Mouse (Mus musculus) forebrain, postnatal 0 days (tissue): ENCODE results near the gene Nipa1. TPM values are rescaled to one million over a fixed set of nuclear protein-coding genes. Genes with fewer than 3 reads are reported as not detected.

Source experiments
- ATAC-seq: fragments of 200-750 bp; cut with Nextera tagmentation; 2 replicates; pipeline ENCODE4 v1.8.0; 2017; ENCODE audit warnings: mild to moderate bottlenecking, moderate library complexity
- DNase-seq: peaks from one replicate; pipeline ENCODE4 v3.0.0-alpha.2; 2015
- H3K27ac ChIP-seq: fragments of 300-500 bp; sonication (generic); 2 replicates; pipeline ENCODE4 v1.5.1; 2014; ENCODE audit warnings: low read depth, mild to moderate bottlenecking, antibody characterized with exemption, low read length, moderate library complexity, mixed read lengths
- H3K27me3 ChIP-seq: fragments of 300-500 bp; sonication (generic); 2 replicates; pipeline ENCODE4 v1.6.1; 2014; ENCODE audit warnings: mild to moderate bottlenecking, low read length, mixed read lengths; ENCODE audit not compliant: insufficient read depth
- H3K36me3 ChIP-seq: fragments of 300-500 bp; sonication (generic); 2 replicates; pipeline ENCODE4 v1.6.1; 2014; ENCODE audit warnings: mild to moderate bottlenecking, moderate library complexity; ENCODE audit not compliant: insufficient read depth
- H3K4me1 ChIP-seq: fragments of 300-500 bp; sonication (generic); 2 replicates; pipeline ENCODE4 v1.6.1; 2014; ENCODE audit warnings: antibody characterized with exemption; ENCODE audit not compliant: insufficient read depth
- H3K4me2 ChIP-seq: fragments of 300-500 bp; sonication (generic); 2 replicates; pipeline ENCODE4 v1.6.1; 2014; ENCODE audit warnings: low read depth, mild to moderate bottlenecking, moderate library complexity
- H3K4me3 ChIP-seq: fragments of 300-500 bp; sonication (generic); 2 replicates; pipeline ENCODE4 v1.5.1; 2014; ENCODE audit warnings: low read depth, low read length, mixed read lengths
- H3K9ac ChIP-seq: fragments of 300-500 bp; sonication (generic); 2 replicates; pipeline ENCODE4 v1.6.1; 2014; ENCODE audit warnings: mild to moderate bottlenecking
- H3K9me3 ChIP-seq: fragments of 300-500 bp; sonication (generic); 2 replicates; pipeline ENCODE4 v1.6.1; 2016; ENCODE audit warnings: low read length
- CTCF ChIP-seq: sonication (generic); IDR thresholded peaks from 2 replicates; pipeline ENCODE4 v1.5.1; 2016; ENCODE audit warnings: antibody characterized with exemption, control low read depth, low read depth
- WGBS: fragments of 180-500 bp; shearing (Covaris S2); extraction: QIAGEN DNeasy Blood & Tissue Kit; methylation state at CpG from one replicate; pipeline ENCODE4 v1.1.7; 2014; 5-methylcytosine and 5-hydroxymethylcytosine counted together
- polyA plus RNA-seq: library from polyadenylated mRNA; unstranded; fragments of >200 nt; fragmentation: Nextera tagmentation; extraction: Ambion mirVana; gene quantifications from 2 replicates; pipeline ENCODE4 v1.2.1, GENCODE M21; 2015
- total RNA-seq: library from RNA; depleted of rRNA; stranded (reverse); fragments of >200 nt; gene quantifications from 2 replicates; pipeline ENCODE4 v1.2.3, GENCODE M21; 2014; rRNA removed

Nipa1 gene
- total RNA-seq (48.1 and 51.2 TPM in 2 replicates), polyA plus RNA-seq (27.2 and 33.6 TPM in 2 replicates)

DNA sequence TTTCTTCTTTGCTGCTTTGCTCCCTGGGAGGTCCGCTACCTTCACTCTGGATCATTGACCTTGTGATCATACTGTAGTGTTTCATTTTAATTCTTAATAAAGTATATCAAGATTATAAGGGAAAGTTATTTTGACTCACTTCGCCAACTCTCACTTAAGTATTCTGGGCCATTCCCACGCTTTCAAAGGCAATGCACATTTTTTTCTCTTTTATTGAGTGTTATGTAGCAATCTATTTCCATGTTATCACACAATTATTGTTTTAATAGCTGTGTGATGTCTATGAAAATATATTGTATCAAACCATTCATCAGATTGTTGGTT lies at the start of gene Nipa1:
Nipa1 (minus strand) TSS at position 25 of the 324 bp plus-strand sequence.
- no peak for ATAC-seq
- peak within 1 kb of the TSS; percentile 86 for H3K27ac ChIP-seq

DNA sequence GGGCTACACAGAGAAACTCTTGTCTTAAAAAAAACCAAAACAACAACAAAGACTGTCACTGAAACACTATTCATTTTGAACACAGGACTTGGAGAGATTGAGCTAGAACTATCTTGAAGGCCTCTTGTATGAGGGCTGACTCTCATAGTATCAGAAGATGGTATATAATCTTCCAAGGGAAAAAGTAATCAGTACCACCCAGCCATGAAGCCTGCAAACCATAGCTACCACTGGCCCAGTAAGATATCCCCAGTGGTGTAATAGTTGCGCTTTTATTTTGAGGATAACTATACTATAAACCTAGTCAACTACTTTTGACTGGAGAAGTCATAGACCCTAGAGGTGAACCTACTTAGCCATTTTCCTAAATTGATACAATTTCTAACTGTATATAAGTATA lies 46.9 kb upstream of the Nipa1 start:
- Histone ChIP-seq H3K4me3 (no peak overlapping the region), H3K4me2 (no peak overlapping the region), H3K27me3 (no peaks in the 10 kb centered on the region), H3K9ac (no peak overlapping the region), H3K27ac (no peak overlapping the region), H3K4me1 (no peaks in the 10 kb centered on the region), H3K9me3 (no peaks in the 10 kb centered on the region), H3K36me3 (no peaks in the 10 kb centered on the region; the same call in 1 of the 2 replicates)
- TF ChIP-seq CTCF = no peak
- DNase-seq (no peak), ATAC-seq (no peak)
- 98% methylated on average over 1 of the region's 1 CpGs for WGBS

More for the DNA sequence above, at the start of gene Nipa1:
- WGBS = 38% methylated on average over 3 of the region's 3 CpGs
- DNase-seq = no peak
- Histone ChIP-seq H3K36me3 (no peaks in the 10 kb centered on the region), H3K9ac (peak within 1 kb of the TSS; percentile 97), H3K9me3 (no peaks in the 10 kb centered on the region), H3K4me3 (peak within 1 kb of the TSS; percentile 67), H3K4me1 (peaks cover 14% of the 10 kb centered on the region; the same call in 1 of the 2 replicates), H3K27me3 (no peaks in the 10 kb centered on the region), H3K4me2 (peak within 1 kb of the TSS; percentile 75)
- no peak for TF ChIP-seq CTCF

DNA sequence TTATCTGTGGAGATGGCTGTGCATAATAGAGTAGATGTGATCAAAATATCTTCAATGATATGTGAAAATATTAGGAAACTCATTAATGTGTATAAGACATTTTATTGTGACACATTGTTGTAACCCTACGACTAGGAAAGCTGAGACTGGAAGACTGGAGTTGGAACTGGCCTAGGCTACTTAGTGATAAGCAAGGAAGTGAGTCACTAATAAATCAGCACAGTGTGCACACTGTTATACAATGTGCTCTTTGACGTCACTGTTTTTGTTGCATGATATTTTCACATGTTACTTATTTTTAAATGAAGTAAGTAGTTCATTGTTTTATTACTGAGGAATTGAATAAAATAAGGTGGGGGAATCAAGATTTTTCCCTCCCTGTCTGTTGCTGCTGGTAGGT lies 46.4 kb upstream of the Nipa1 start:
- Histone ChIP-seq H3K4me2 (no peak overlapping the region), H3K27ac (no peak overlapping the region), H3K9me3 (no peaks in the 10 kb centered on the region), H3K36me3 (no peaks in the 10 kb centered on the region; the same call in 1 of the 2 replicates), H3K4me1 (no peaks in the 10 kb centered on the region), H3K4me3 (no peak overlapping the region), H3K27me3 (no peaks in the 10 kb centered on the region), H3K9ac (no peak overlapping the region)
- DNase-seq = no peak
- 84% methylated on average over 2 of the region's 2 CpGs for WGBS
- no peak for TF ChIP-seq CTCF
- ATAC-seq = no peak

DNA sequence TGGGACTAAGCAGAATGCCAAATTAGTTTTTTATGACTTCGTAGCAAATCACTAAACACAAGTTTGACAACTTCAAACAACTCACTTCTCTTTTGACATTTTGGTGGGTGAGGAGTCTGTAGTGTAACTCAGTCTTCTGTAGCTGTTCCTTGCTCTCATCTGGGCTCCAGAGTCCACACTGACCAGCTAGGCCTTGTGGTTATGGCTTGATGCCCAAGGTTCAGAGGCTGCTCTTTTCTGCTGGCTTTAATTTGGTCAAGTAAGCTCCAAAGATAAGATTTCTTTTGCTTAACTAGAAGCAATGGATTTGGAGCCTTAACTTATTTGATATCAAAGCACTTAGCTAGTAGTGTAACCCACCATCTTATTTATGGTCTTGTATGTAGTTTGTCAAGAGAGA lies 45.1 kb upstream of the Nipa1 start:
- no peaks in the 10 kb centered on the region for H3K4me1 ChIP-seq
- no peak overlapping the region for H3K9ac ChIP-seq
- no peak for ATAC-seq
- no peaks in the 10 kb centered on the region for H3K9me3 ChIP-seq
- WGBS = 94% methylated on average over 1 of the region's 1 CpGs
- no peaks in the 10 kb centered on the region for H3K27me3 ChIP-seq
- H3K4me3 ChIP-seq = no peak overlapping the region
- H3K27ac ChIP-seq = no peak overlapping the region
- no peaks in the 10 kb centered on the region; the same call in 1 of the 2 replicates for H3K36me3 ChIP-seq
- no peak overlapping the region for H3K4me2 ChIP-seq
- DNase-seq = no peak
- TF ChIP-seq CTCF = no peak

DNA sequence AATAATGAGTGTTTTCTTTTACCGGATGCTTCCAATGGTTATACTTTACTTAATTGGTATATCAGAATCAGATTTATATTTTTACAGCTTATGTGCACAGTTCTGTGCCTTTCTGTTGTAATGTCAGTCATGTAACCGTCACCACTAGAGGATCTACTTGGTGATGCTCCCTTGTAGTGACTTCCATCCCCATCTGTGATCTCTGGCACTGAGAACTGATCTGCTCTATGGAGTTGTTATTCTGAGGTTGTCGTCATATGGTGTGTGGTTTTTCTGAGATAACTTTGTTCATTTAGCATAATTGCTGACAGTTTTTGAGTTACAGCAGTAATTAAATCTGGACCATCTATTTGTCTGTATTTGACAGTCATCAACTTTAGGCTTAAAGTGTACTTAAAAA lies 35.6 kb upstream of the Nipa1 start:
- 63% methylated on average over 3 of the region's 3 CpGs for WGBS
- no peak overlapping the region for H3K4me3 ChIP-seq
- peak; percentile 17 for DNase-seq
- no peak overlapping the region for H3K4me2 ChIP-seq
- no peak overlapping the region for H3K9ac ChIP-seq
- peak; percentile 76 for ATAC-seq
- no peak overlapping the region for H3K27ac ChIP-seq
- peaks cover 9% of the 10 kb centered on the region; the same call in 1 of the 2 replicates for H3K36me3 ChIP-seq
- peaks cover 6% of the 10 kb centered on the region; the same call in 1 of the 2 replicates for H3K4me1 ChIP-seq
- no peaks in the 10 kb centered on the region for H3K27me3 ChIP-seq
- no peak for TF ChIP-seq CTCF
- H3K9me3 ChIP-seq = no peaks in the 10 kb centered on the region

DNA sequence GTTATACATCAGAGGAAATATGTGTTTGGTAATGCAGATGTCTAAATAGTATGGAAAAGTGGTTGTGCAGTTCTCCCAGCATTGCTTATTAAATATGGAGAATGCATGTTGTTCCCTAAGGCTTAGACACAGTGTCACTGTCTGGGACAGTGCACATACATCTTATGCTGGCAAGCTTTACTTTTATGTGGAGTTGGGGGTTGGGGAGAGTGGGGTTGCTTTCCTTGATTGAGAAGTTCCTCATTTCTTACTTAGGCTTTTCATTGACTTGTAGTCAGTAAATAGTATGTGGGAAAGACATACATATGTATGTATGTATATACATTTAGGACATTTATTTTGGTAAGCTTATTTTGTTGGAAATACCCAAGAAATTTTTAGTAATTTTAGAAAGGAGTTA lies 33.2 kb upstream of the Nipa1 start:
- H3K4me2 ChIP-seq = no peak overlapping the region
- no peaks in the 10 kb centered on the region for H3K9me3 ChIP-seq
- TF ChIP-seq CTCF = no peak
- H3K27ac ChIP-seq = no peak overlapping the region
- peaks cover 6% of the 10 kb centered on the region; the same call in 1 of the 2 replicates for H3K4me1 ChIP-seq
- H3K27me3 ChIP-seq = no peaks in the 10 kb centered on the region
- DNase-seq (no peak), ATAC-seq (no peak)
- no peak overlapping the region for H3K4me3 ChIP-seq
- peaks cover 9% of the 10 kb centered on the region; the same call in 1 of the 2 replicates for H3K36me3 ChIP-seq
- H3K9ac ChIP-seq = no peak overlapping the region

DNA sequence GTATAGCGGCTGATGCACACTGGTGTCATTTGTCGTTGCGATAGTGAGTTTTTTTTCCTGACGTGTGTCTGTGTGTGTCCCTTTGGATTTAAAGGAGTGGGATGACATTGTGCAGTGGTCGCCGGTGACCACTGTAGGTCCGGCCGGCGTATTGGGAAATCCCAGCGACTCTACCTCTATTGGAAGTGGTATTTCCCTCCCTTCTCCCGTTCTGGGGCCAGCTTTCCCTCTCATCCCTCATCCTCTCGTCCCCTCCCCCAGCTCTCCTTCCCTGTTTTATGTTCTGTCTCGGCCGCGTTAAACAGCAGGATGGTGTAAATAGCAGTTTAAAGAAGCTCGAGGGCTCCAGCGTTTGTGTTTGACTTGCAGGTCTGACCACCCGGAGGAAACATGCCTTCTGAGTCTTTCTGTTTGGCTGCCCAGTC lies 30.7 kb upstream of the Nipa1 start:
- H3K4me3 ChIP-seq = peak overlapping the region; percentile 57
- DNase-seq = peak; percentile 32
- ATAC-seq = peak; percentile 21
- whole genome bisulfite sequencing = under 1% methylated on average over 18 of the region's 18 CpGs
- H3K9ac ChIP-seq = peak overlapping the region; percentile 77
- no peaks in the 10 kb centered on the region for H3K27me3 ChIP-seq
- TF ChIP-seq CTCF = no peak
- H3K4me2 ChIP-seq = peak overlapping the region; percentile 59
- peak overlapping the region; percentile 85 for H3K27ac ChIP-seq
- H3K36me3 ChIP-seq = no peaks in the 10 kb centered on the region
- H3K9me3 ChIP-seq = no peaks in the 10 kb centered on the region
- peaks cover 6% of the 10 kb centered on the region; the same call in 1 of the 2 replicates for H3K4me1 ChIP-seq
